Mouse (Mus musculus) ES-Bruce4 (cell line): Measurements from ENCODE around the gene Dtnb.

Source experiments
- CTCF ChIP-seq: IDR thresholded peaks from one replicate; pipeline ENCODE4 v1.8.1; 2011; ENCODE audit warnings: low read depth, low read length
- EP300 ChIP-seq: IDR thresholded peaks from 2 replicates; pipeline ENCODE4 v1.6.1; 2011; ENCODE audit warnings: low read depth, low read length; ENCODE audit not compliant: insufficient read depth
- POLR2A ChIP-seq: IDR thresholded peaks from one replicate; pipeline ENCODE4 v1.8.1; 2011; ENCODE audit warnings: low read length; ENCODE audit not compliant: insufficient read depth

GRCm38 (mm10) chr12:3758127-3758526 is 185.9 kb downstream of the Dtnb start:
- no peak for TF ChIP-seq POLR2A
- TF ChIP-seq EP300: no peak
- no peak for TF ChIP-seq CTCF
